Mouse (Mus musculus) embryo, embryonic 10.5 days (tissue): ENCODE measurements around the gene Gjd3.
"Not testable (repeated sequence)": the region's sequence is repeated elsewhere in the genome, so short reads cannot be mapped to it uniquely, and the experiment has no call there.

ENCODE experiments used
- DNase-seq: peaks from one replicate; pipeline ENCODE4 v3.0.0-alpha.2; 2015; ENCODE audit warnings: low spot score

The Gjd3 gene

DNA sequence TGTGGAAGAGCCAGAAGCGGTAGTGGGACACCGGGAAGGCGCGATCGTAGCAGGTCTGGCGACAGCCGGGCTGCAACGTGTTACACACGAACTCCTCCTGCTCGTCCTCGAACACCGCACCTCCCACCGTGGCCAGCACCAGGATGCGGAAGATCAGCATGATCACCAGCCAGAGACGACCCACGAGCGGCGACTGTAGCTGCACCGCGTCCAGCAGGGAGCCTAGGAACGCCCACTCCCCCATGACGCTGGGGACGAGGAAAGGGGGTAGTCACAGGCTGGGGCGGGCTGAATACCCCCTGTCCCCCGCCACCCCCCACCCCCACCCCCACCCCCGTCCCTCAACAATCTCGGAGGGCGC lies at the start of gene Gjd3:
Gjd3 (minus strand) TSS at position 244 of the 361 bp plus-strand sequence.
- DNase-seq, result no peak

DNA sequence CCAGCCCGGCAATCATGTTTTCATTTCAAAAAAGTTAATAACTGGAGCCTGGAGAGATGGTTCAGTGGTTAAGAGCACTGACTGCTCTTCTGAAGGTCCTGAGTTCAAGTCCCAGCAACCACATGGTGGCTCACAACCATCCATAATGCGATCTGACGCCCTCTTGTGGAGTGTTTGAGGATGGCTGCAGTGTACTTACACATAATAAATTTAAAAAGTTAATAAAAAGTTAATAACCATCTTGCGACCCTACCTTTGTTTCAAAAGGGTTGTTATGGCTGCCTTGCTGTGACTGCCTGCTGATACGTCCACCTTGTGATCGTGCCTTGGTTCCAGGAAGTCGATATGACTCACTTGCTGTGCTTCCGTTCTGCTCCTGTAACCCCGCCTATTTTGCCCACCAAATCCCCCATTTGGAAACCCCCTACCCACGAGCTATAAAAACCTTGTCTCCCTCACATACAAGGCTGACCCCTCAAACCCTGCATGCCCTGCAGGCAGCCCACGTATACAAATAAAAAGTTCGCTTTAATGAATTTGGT lies 44.2 kb upstream of the Gjd3 start:
- no peak for DNase-seq

GRCm38 (mm10) chr11:99025878-99026277 lies 43.1 kb upstream of the Gjd3 start:
- DNase-seq, result no peak

DNA sequence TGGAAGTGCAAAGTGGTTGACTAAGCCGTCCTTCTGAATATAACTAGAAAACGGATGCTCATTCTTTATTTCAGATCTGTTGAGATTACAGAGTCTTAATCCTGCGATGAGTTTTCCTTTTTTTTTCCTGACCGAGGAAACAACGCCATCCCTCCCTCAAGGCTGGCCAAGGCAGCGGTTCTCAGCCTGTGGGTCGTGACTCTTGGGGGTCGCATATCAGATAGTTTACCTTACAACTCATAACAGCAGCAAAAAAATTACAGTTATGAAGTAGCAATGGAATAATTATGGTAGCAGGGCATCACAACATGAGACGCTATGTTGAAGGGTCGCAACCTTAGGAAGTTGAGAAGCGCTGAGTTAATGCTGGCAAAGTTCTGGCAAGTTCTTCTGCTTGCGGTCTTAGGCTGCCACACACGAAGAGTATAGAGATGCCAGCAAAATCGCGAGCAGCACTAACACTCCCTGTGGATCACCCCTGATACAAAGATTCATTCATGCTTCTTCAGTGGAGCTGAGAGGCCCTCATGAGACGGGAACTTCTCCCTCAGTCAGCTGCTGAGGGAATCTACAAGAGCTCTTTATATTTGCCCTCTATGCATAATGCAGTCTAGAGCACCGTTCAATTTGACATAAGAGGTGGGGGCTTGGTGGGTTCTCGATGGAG lies 41.8 kb upstream of the Gjd3 start:
- no peak for DNase-seq

DNA sequence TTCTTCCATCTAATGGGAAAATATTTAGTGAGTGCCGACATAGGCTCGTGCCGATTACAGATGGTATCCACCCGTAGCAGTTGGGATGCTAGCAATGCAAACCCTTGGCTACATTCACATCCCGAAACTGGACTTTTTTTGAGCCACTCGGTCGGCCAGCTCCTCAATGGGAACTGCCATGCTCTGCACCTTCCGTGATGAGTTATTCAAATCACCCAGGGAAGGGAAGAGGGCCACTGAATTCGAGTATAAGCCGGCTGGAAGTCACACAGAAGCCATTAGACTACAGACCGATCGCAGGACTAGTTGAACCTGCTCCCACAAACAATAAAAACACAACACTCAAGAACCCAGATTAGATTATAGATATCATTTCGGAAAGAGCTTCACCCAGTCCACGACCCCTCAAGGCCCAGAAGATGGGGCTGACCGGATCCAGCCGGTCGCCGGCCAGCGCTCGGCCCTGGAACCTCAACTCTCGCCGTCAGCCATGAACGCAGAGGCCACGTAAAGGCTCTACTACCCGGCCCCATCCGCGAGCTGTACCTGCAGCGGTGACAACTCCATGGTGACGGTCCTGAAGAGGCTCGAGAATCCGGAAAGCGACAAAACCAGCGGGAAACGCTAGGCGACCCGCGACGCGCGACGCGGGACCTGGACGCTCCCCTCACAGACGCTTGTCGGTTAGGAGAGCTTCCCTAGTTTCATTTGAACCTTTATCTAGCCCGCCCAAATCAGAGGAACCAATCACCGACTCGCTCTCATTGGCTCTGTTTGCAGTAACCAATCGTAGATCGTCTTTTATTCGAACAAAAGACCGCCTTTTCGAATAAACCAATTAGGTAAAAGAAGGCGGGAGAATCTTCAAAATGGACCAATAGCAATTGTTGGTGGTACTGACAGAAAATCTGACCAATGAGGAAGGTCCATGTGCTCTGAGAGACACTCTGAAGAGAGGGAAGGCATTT lies 41.0 kb upstream of the Gjd3 start, which contains the start of gene Top2a:
Top2a (minus strand) TSS at position 690 of the 968 bp plus-strand sequence.
- DNase-seq, result peak; percentile 100

GRCm38 (mm10) chr11:99023094-99023493 lies 40.3 kb upstream of the Gjd3 start:
- peak; percentile 46 for DNase-seq

GRCm38 (mm10) chr11:99022384-99022933 lies 39.6 kb upstream of the Gjd3 start:
- DNase-seq, result no peak

GRCm38 (mm10) chr11:99019844-99020243 lies 37.0 kb upstream of the Gjd3 start:
- DNase-seq, result no peak

DNA sequence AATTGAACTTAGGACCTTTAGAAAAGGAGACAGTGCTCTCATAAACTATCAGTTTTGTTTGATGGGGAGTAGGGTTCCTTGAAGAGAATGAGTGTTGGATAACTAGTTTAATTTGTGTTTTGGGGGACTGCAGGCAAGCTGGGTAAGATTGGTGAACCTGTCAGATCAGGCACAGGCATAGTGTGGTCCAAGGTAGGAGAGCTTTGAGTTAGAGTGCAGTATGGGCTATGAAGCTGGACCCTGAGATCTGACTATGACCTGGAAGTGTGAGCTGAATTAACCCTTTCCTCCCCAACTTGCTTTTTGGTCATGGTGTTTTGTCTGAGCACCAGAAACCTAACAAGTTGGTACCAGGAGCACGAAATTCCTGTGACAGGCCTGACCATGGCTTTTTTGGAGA lies 31.0 kb upstream of the Gjd3 start:
- no peak for DNase-seq

DNA sequence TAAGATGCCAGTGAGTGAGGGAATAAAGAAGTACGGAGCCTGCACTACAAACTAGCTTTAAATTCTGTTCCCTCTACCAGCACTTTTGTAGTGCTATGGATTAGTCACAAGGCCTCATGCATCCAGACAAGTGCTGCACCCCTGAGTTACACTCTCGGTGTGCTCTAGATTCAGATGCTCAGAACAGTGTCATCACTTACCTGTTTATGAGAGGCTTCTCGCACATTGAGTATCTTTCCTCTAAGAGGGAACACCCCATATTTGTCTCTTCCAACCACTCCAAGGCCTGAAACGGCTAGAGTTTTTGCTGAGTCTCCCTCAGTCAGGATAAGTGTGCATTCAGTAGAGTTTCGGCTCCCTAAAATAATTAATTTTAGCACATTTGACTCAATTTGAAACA lies 27.9 kb upstream of the Gjd3 start:
- no peak for DNase-seq

- no peak for DNase-seq
Observed at GRCm38 (mm10) chr11:99010124-99010523, 27.3 kb upstream of the Gjd3 start.

DNA sequence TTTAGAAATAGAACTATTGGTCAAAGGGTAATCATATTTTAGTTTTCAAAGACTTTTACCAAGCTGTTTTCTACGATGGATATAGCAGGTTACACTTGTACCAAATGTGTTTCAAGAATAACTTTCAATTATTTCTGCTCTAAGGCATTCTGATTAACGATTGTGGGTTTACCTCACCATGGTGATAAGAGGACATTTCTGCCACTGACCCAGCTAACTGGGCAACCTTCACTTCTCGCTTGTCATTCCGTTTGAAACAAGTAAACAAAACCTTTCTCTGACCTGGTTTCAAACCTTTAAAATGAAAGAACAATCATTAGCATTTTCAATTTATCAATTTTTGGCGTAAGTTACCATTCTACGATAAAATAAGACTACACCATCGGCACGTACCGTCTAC lies 24.0 kb upstream of the Gjd3 start:
- DNase-seq, result no peak

DNA sequence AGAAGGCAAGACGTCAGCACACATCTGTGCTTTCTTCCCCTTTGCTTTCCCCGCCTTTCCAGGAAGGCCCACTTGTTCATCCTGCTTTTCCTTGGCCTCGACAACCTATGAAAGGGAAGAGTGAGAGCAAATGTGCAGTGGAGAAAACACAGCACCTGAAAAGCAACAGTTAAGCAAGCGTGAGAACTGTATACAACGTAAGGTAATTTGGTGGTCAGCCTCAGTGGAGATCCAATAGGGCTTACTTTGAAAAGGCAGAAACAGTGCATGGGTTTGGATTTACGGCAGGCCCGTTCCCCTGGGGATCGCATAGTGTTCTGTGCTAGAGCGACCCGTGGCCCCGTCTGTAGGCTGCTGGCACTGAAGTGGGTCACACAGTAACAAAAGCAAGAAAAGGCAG lies 16.4 kb upstream of the Gjd3 start:
- no peak for DNase-seq

GRCm38 (mm10) chr11:98998776-98999175 lies 16.0 kb upstream of the Gjd3 start:
- DNase-seq, result no peak

- no peak for DNase-seq
Observed at GRCm38 (mm10) chr11:98997659-98998058, 14.8 kb upstream of the Gjd3 start.

DNA sequence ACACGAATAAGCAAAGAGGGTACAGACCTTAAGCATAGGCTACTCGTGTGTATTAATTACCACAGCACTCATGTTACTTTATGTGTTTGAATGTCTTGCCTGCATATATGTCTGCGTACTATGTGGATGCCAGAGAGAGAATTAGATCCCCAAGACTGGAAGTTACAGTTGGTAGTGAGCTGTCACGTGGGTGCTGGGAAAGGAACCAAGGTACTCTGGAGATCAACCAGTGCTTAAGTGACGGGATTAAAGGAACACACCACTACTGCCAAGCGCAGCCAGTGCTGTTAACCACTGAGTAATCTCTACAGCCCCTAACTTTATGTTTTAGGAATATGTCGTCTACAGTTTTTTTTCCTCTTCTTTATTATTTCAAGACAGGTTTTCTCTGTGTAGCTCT lies 13.2 kb upstream of the Gjd3 start:
- DNase-seq, result no peak

- DNase-seq, result no peak
Observed at GRCm38 (mm10) chr11:98990866-98991265, 8.1 kb upstream of the Gjd3 start.

DNA sequence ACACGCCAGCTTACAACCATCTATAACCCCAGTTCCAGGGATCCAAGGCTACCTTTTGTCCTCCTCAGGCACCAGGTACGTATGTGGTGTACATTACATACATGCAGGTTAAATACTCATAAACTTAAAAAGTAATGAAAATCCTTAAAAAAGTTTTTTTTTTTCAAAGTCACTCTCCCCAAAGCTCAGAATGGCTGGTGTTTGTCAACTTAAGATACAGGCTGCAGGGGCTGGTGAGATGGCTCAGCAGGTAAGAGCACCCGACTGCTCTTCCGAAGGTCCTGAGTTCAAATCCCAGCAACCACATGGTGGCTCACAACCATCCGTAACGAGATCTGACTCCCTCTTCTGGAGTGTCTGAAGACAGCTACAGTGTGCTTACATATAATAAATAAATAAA lies 5.4 kb upstream of the Gjd3 start:
- DNase-seq, result not testable (repeated sequence)

- DNase-seq, result no peak
Observed at GRCm38 (mm10) chr11:98985542-98985941, 2.7 kb upstream of the Gjd3 start.

GRCm38 (mm10) chr11:98983551-98983950 lies 735 bp upstream of the Gjd3 start:
- no peak for DNase-seq

DNA sequence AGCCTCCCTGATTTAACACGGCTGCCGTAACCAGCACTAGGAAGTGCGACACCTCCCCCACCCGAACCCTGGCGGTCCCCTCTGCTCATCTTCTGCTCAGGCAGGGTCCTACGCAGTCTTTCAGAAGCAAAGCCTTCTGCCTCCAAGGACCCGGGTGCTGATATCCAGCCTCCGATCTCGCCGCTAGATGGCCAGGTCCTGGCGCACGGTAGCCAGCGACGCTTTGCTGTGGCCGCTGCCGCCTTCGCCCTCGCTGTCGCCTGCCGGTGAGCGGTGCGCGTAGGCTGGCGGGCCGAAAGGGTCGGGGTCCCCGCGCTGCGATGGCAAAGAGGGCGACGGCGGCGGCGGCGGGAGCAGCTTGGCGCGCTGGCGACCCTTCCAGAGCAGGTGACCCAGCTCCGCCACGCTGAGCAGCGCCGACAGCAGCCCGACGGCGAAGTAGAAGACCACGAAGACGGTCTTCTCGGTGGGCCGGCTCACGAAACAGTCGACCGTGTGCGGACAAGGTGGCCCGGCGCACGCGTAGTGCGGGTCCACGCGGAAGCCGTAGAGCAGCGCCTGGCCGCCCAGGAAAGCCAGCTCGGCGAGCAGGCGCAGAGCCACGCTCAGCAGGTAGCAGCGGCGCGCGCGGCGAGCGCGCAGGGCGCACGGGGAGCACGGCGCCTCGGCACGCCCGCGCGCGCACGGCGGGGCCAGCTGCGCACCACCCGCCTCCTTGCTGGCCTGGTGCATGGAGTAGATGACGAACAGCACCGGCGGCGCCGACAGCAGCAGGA lies 631 bp downstream of the Gjd3 start:
- peak; percentile 87 for DNase-seq
